Mouse (Mus musculus): ENCODE measurements around the gene Pkp4. TPM values are rescaled to one million over a fixed set of nuclear protein-coding genes. Genes with fewer than 3 reads are reported as not detected.
"Not testable (repeated sequence)": the region's sequence is repeated elsewhere in the genome, so short reads cannot be mapped to it uniquely, and the experiment has no call there.

Pkp4 gene
- total RNA-seq, 2 experiments from 2014 or later: 59.9 to 76.5 TPM

- no peak for DNase-seq
These were observed 223.5 kb downstream of the Pkp4 start for GRCm38 (mm10) chr2:59383852-59384776.

GRCm38 (mm10) chr2:59385211-59385935 is 224.7 kb downstream of the Pkp4 start:
- DNase-seq: no peak

- DNase-seq: no peak
These were observed 229.3 kb downstream of the Pkp4 start for GRCm38 (mm10) chr2:59389971-59390370.

- no peak for DNase-seq
These were observed 232.5 kb downstream of the Pkp4 start for GRCm38 (mm10) chr2:59393177-59393576.

GRCm38 (mm10) chr2:59394651-59395050 is 234.0 kb downstream of the Pkp4 start:
- DNase-seq: no peak

- not testable (repeated sequence) for DNase-seq
These were observed 234.6 kb downstream of the Pkp4 start for GRCm38 (mm10) chr2:59395160-59395650.

- no peak for DNase-seq
These were observed 235.9 kb downstream of the Pkp4 start for GRCm38 (mm10) chr2:59396555-59396954.

GRCm38 (mm10) chr2:59397531-59397930 is 236.9 kb downstream of the Pkp4 start:
- DNase-seq: no peak

GRCm38 (mm10) chr2:59400901-59401378 is 240.3 kb downstream of the Pkp4 start:
- no peak for DNase-seq

GRCm38 (mm10) chr2:59401841-59402461 is 241.3 kb downstream of the Pkp4 start:
- peak; percentile 37 for DNase-seq

GRCm38 (mm10) chr2:59404022-59404421 is 243.4 kb downstream of the Pkp4 start:
- no peak for DNase-seq

Other genes starting within 250 kb of the Pkp4 start
- 1 to 10 TPM; 1.3 to 1.4 TPM for gene Ccdc148, start 167 bp upstream of the Pkp4 start, total RNA-seq (2021)